Mouse (Mus musculus) embryonic fibroblast, embryonic 13.5 days (primary cell): ENCODE measurements around the gene Dll4.

Experiments used
- CTCF ChIP-seq: IDR thresholded peaks from 2 replicates; pipeline ENCODE4 v1.5.1; 2011; ENCODE audit warnings: mild to moderate bottlenecking, control low read depth, low read length, moderate library complexity, borderline replicate concordance; ENCODE audit not compliant: insufficient read depth
- POLR2A ChIP-seq: IDR thresholded peaks from 2 replicates; pipeline ENCODE4 v1.6.1; 2011; ENCODE audit warnings: low read depth, mild to moderate bottlenecking, control low read depth, low read length, moderate library complexity

- TF ChIP-seq POLR2A (no peak), CTCF (no peak)
Observed at GRCm38 (mm10) chr2:119304798-119305208, 20.8 kb upstream of the Dll4 start.
